Mouse (Mus musculus) lung, adult 2 months (tissue): ENCODE data around the gene Nup62.

Experiments used
- CTCF ChIP-seq: fragments of 200-500 bp; IDR thresholded peaks from 2 replicates; pipeline ENCODE4 v1.5.1; 2011; ENCODE audit warnings: mild to moderate bottlenecking, low read length, control low read depth; ENCODE audit not compliant: insufficient read depth
- POLR2A ChIP-seq: fragments of 200-500 bp; IDR thresholded peaks from 2 replicates; pipeline ENCODE4 v1.6.1; 2011; ENCODE audit warnings: low read depth, mild to moderate bottlenecking, control low read depth, low read length, borderline replicate concordance; ENCODE audit errors: extremely low read depth

DNA sequence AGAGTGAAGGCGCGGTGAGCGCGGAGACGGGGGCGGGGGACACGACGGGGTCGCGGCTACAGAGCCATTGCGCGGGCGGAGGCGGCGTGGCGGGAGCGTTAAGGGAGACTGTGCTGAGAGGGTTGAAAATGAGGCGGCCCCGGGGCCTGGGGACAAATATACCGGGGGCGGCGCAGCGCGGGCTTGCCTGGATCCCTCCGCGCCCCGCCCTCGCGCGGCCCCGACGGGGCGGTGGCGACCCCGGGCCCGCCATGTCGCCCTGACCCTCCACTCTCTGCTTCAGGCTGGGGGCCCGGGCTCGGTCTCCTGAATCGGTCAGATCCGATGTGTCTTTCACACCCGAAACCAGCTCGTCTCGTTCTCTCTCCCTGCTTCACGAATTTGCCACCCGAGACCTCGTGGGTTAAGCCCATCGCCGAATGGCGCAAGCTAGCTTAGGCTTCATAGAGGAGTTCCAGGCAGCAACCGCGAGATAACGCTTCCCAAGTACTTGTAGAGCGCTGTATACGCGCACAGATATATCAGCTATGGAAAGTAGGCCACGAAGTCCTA lies 658 bp downstream of the Nup62 start, which contains the start of gene Atf5:
- no peak for TF ChIP-seq POLR2A
- no peak for TF ChIP-seq CTCF
